Mouse (Mus musculus) frontal cortex, postnatal 36 days (tissue): ENCODE measurements around the gene Mypn.

ENCODE experiments used
- DNase-seq, 2 experiments: peaks; one replicate each; pipeline ENCODE4 v3.0.0; 2022; ENCODE audit warnings: low spot score in 2 of 2

The Mypn gene

DNA sequence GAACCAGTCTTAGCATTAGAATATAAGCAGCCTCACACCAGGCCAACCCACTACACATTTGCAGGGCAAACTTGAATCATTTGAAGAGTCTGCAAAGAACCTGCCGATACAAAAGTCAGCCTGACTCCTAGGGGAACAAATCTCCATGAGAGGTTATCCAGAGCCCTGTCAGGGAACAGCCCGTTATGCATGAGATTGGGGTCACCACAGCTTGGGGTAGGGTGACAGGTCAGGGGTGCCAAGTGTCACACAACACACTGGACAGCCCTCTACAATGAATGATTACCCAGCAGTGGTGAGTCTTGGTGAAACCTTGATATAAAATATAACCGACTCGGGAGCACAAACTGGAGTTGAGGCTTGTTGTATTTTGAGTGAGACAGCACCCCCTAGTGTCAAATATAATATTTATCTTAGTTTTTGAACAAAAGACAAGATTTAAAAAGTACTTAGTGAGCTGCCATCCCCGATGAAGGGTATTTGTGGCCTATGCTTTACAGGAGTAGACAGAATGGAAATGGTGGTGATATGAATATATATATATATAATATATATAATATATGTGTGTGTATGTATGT is 90.6 kb downstream of the Mypn start:
- DNase-seq: no peak

DNA sequence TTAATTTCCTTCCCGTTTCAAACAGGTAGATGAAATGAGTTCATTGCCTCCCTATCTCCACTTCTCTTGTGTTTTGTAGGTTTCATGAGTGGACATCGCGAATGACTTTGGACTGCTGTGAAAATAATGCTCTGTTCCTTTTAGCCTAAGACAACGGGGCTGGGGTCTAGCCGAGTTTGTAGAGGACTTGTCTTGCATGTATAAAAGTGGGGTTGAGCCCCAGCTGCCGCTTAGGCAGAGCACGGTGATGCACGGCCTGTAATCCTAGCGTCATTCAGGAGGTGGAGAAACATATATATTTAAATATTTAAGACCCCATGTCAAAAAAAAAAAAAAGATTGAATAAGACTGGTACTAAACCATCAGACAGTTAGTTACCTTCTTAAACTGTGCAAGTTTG is 103.1 kb downstream of the Mypn start:
- DNase-seq: no peak

DNA sequence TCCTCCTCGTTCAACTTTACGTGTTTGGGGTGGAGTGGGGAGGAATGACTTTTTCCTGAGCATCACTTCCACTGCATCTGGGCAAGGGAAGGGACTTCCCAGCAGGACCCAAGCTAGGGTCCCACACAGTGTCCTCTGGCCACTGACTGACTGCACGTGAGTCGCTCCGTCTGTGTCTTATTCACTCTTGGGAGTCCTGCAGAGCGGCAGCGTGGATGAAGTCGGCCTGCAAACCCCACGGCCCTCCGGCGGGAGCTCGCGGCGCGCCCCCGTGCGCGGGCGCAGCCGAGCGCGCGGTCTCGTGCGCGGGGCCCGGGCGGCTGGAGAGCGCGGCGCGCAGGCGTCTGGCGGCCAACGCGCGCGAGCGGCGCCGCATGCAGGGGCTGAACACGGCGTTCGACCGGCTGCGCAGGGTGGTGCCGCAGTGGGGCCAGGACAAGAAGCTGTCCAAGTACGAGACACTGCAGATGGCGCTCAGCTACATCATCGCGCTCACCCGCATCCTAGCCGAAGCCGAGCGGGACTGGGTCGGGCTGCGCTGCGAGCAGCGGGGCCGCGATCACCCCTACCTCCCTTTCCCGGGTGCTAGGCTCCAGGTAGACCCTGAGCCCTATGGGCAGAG is 103.7 kb downstream of the Mypn start:
- peak; percentile 78 to 79 for DNase-seq

DNA sequence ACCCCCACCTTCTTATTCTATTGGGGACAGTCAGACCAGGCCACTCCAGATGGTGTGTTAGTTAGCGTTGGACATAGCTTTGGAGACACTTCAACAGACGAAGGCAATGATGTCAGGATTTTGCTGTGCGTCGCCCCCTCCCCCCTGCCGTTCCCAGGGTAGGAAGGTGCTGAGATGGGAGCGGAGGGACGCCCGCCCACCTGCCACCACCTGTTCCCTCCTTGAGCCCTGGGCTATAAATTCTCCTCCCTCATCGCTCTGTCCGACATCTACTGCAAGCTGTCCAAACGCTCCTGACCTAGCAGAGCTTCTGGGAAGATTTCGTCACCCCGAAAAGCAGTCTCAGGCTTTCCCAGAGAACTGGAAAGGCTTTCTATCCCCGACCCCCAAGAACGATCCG is 104.2 kb downstream of the Mypn start, which contains the start of gene Atoh7:
TSS of gene Atoh7 (plus strand) at position 131 of the 400 bp plus-strand sequence.
- DNase-seq: peak; percentile 42 to 57

DNA sequence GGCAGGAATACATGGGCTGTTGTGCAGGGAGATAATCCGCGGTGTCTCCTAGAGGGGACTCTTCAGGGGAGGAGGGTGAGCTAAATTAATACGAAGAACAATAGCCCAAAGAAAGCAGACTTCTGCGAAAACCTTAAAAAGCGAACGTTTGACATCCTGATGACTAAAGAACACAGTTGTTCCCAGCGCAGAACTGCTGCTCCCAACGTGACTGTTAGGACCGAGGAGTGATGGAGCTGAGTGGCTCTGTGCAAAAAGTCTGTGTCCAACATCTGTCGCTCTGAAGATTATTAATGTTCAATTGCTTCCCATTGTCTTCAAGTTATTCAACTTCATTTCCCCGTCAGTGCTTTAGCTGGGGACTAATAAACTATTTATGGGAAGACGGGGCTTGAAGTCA is 105.6 kb downstream of the Mypn start:
- no peak for DNase-seq

DNA sequence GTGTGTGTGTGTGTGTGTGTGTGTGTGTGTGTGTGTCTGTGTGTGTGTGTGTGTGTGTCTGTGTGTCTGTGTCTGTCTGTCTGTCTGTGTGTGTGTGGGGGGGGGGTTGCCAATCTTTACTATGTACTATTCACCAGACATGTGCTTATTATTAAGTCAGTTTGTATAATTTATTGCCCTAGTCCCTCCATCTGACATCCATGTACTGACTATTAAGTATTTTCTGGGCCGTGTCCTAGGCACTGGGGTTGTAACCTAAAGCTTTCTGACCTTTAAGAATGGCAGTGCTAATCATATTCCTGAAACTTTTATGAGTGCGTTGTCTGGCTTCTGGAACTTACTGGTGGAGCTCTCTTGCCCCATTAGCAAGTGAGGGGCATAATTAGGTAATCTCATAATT is 107.0 kb downstream of the Mypn start:
- no peak for DNase-seq

DNA sequence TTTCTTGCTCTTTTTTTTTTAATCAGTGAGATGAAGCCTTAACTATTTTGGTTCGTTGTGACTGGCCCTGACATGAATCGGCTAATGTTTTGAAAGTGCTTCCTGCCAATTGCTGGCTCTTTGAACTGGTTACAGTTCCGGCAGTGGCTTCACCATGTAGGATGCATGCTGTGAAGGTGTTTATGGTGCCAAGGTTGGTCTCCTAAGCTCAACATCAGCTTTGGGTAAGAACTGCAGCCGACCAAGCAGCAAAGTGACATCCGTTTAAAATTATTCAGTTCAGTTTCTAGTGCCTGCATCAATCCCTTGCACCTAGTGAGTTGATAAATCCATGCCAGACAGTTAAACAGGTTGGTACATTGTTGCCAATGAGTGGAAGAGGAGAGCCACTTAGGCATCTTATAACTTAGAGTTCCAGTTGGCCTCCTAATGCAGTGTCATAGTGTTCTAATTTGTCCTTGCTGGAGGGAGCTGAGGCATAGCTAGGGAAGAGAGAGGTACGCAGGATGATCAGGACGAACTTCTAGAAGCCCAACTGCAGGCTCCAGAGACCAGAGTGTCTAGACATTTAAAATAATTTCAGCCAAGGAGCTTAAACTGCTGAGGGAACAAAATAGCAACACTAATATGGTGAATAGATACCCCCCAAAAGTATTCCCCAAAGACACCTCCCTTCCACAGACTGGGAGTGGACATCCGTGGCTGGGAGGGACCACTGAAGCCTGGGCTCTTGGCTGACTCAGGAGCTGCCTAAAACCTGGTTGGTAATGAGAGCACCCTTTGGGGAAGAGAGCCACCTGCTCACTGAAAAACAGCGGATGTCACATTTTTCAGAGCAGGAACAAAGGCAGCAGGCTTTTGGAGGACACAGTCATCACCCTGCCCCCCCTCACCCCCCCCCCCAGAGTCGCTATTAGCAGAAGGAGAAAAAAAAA is 110.9 kb downstream of the Mypn start:
- no peak for DNase-seq

DNA sequence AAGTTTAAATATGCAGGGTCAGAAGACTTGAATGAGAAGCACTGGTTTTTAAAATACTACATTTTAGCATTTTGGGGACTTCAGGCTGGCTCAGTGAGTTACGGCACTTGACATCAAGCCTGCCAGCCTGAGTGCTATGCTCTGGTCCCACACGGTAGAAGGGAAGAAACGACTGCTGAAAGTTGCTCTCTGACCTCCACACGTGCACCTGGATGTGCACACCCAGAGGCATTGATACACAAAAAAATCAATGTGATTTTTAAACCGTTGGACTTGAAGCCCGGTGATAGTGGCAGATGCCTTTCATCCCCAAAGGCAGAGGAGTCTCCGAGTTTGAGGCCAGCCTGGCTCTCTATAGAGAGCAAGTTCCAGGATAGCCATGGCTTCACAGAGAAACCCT is 111.8 kb downstream of the Mypn start:
- DNase-seq: no peak

DNA sequence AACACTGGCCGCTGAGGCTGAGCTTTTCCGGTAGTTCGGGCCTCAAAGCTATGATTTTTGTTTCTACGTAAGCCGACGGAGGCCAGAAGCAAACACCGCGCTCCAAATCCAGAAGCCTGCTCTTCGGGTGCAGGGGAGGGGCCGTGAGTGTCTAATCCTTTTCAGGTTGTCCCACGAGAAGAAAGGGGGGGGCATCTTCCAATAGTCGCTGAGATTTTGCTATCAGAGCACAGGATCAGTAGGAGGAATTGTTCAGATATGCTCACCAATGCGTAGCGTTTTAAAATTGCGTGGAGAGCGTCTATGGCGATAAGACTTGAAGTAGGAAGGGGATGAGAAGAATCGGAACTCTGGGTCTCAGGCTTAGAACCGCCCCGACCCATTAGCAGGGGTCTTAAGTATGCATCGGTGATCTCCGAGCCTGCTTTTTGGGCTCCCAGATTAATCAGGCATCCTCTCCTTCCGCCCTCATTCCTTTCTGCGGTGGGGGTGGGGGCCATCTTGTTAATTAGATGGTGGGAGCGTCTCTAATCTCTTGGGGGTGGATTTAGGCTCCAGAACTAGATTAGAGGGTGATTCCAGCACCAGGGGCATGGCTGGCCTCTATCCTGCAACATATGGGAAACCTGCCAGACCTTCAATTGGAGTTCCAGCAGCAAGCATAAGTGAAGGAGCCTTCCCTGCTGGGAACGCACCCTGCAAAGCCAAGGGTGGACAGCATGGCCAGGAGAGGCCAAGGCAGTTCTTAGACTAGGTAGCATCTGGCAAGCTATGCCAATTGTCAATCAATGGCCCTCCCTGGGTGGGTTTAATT is 113.8 kb downstream of the Mypn start:
- DNase-seq: peak in 1 of 2 experiments; percentile 10

DNA sequence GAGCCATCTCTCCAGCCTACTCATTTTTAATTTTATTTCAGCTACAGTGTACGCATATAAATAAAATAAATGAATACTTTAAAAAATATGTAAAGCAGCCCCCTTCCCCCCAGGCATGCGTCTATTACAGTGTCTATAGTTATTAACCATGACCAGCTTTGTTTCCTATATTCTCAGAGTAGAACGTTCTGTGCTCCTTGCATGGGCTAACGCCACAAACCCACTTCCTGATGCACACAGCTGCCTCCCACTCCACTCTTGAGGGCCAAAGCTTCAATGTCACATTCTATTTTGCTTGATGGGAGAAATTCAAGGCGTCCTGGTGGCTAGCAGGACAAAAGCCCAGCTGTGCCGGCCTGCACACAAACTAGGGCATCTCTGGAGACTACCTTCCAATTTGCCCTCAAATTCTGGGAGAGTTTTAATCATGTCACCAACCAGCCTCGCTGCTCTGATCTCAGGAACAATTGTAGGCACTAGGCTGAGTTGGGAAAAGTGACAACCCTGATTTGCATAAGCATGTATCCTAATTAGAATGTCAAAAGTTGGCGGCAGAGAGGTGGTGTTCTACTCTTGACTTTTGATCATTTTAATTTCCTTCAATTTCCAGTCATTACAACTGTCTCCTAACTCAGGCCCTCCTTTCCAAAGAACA is 114.5 kb downstream of the Mypn start:
- no peak for DNase-seq

DNA sequence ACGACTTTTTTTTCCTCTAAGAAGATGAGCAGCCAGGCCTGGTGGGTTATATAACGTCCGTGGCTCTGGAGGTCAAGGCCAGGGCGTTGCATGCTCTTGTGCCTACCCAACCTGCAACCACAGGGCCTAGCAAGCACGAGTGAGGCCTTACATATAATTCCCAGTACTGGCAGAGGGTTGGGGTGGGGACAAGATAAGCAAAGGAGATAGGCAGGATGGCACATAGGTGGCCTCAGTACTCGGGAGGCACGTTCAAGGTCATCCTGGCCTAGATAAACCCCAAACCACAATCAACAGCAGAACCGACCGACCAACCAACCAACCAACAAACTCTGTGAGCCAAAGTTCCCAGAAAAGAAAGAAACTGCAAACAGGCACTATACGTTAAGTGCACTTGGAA is 117.4 kb downstream of the Mypn start:
- no peak for DNase-seq

DNA sequence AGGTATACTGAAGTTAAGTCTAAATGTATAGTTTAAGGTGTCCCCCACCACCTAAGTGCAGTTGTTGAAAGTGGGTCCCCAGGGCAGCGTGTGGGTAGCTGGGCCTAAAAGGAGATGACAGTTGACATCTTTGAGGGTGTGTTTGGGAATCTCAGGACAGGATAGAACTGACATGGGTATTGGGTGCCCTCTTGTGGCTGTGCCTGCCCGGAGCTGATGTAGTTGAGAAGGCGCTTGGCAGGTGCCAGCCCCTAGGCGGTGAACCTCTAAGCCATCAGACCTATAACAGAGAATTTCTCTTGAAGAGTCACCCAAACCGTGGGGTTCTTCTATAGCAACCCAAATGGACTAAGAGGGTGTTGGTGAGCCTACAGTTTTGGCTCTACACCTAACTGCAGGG is 137.8 kb downstream of the Mypn start:
- peak; percentile 73 to 84 for DNase-seq
